In the genomic region with DNA sequence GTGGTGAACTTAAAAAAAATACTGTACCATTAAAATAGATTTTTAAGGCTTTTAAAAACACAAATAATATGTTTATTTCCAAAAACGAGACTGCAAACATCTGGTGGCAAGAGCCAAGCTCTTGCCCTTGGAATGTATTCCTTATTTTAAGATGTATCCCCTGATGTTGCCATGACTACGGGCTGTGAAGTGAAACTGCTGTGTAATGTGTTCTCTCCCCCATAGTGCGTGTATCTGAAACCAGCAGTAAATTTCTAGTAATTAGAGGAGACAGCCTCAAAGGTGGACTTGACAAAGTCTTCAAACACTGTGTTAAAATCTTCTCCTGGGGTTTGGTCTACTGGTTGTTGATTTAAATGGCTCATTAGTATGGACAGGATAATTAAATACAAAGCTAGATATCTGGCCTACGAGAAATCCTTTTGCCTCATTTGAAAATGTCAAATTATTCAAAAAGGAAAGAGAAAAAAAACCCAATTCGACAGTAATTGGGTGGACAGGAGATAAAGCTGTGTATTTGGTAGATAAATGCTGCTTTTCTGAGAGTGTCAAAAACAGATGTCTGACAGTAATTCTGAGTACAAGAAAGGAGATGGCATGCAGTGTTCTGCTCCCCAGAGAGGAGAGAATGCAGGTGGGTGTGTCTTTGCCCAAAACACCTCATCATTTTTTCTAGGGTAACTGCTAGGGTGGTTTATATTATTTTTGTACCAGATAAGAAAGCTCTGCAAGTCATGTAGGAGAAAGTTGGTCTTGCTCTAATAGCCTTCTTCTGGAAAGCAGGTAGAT, we compare ENCODE assay signal across 10 mouse cellular contexts.
DNase-seq lines count a peak whose midpoint lies in the region; ATAC-seq lines count a peak whose summit lies in the region.
"Had no signal": no experiment of that assay in that cellular context is flagged by ENCODE, and none has a peak within 500 bp of the region (broad histone marks: within the 10 kb centered on the region; RNA-seq: fewer than 3 reads in every experiment).

No protein-coding gene starts in this region.

- H3K9me3 ChIP-seq in kidney, embryonic 14.5 days (ENCODE audit: control insufficient read depth, low read length): no peaks in the 10 kb centered on the region
- no peaks in the 10 kb centered on the region for H3K9me3 ChIP-seq in forebrain, embryonic 12.5 days
- H3K9me3 ChIP-seq: embryonic facial prominence, embryonic 15.5 days; liver, embryonic 13.5 days had no signal

- intact Hi-C loops in heart, postnatal 36 days (cut with DNase I): no loop called here
- intact Hi-C loops in heart, postnatal 10 days (cut with DNase I): no loop called here

- H3K4me2 ChIP-seq in kidney, embryonic 14.5 days (replicated peaks; ENCODE audit: low read depth, low read length): no peak overlapping the region
- no peak overlapping the region for H3K4me2 ChIP-seq in forebrain, embryonic 12.5 days
- H3K4me2 ChIP-seq: embryonic facial prominence, embryonic 15.5 days; liver, embryonic 13.5 days had no signal

- WGBS in kidney, embryonic 14.5 days: 25% methylated on average over 5 of the region's 5 CpGs
- 33% methylated on average over 5 of the region's 5 CpGs for WGBS in forebrain, embryonic 12.5 days

- no peak overlapping the region for H3K27ac ChIP-seq in kidney, embryonic 14.5 days (ENCODE audit: low read depth, low read length)
- H3K27ac ChIP-seq in forebrain, embryonic 12.5 days: peak overlapping the region; percentile 13; the same call in 1 of the 2 replicates
- H3K27ac ChIP-seq: embryonic facial prominence, embryonic 15.5 days; liver, embryonic 13.5 days had no signal

- no peaks in the 10 kb centered on the region for H3K27me3 ChIP-seq in kidney, embryonic 14.5 days (ENCODE audit: control insufficient read depth, insufficient read depth, low read length)
- no peaks in the 10 kb centered on the region for H3K27me3 ChIP-seq in forebrain, embryonic 12.5 days
- H3K27me3 ChIP-seq: embryonic facial prominence, embryonic 15.5 days; liver, embryonic 13.5 days had no signal

- no peak for DNase-seq in kidney, adult 8-10 months
- DNase-seq in A20 (ENCODE audit: low read depth, low spot score): peak; percentile 21
- DNase-seq in mesoderm, embryonic 11.5 days (ENCODE audit: low read depth, low spot score): peak; percentile 61
- DNase-seq in heart, postnatal 36 days: no peak
- no peak for DNase-seq in cerebellum, postnatal 4 days (ENCODE audit: low spot score in 2 of 2)
- no peak for DNase-seq in heart, postnatal 10 days
- DNase-seq: liver, embryonic 13.5 days had no signal

- peak; percentile 93 for ATAC-seq in kidney, embryonic 14.5 days (ENCODE audit: low FRiP score, low TSS enrichment)
- ATAC-seq in forebrain, embryonic 12.5 days (ENCODE audit: low FRiP score): peak; percentile 77

- H3K9ac ChIP-seq in kidney, embryonic 14.5 days (ENCODE audit: low read depth, low read length): no peak overlapping the region
- H3K9ac ChIP-seq in forebrain, embryonic 12.5 days: no peak overlapping the region
- H3K9ac ChIP-seq: embryonic facial prominence, embryonic 15.5 days; liver, embryonic 13.5 days had no signal

- H3K4me3 ChIP-seq in kidney, embryonic 14.5 days (ENCODE audit: low read length): no peak overlapping the region
- H3K4me3 ChIP-seq in forebrain, embryonic 12.5 days (replicated peaks): no peak overlapping the region
- H3K4me3 ChIP-seq: embryonic facial prominence, embryonic 15.5 days; liver, embryonic 13.5 days had no signal

- no peaks in the 10 kb centered on the region for H3K4me1 ChIP-seq in kidney, embryonic 14.5 days (ENCODE audit: control insufficient read depth, insufficient read depth, low read length)
- peaks cover 16% of the 10 kb centered on the region for H3K4me1 ChIP-seq in forebrain, embryonic 12.5 days
- H3K4me1 ChIP-seq: embryonic facial prominence, embryonic 15.5 days; liver, embryonic 13.5 days had no signal

- no peaks in the 10 kb centered on the region for H3K36me3 ChIP-seq in kidney, embryonic 14.5 days (ENCODE audit: control insufficient read depth, insufficient read depth, low read length)
- H3K36me3 ChIP-seq in forebrain, embryonic 12.5 days (replicated peaks): no peaks in the 10 kb centered on the region
- H3K36me3 ChIP-seq: embryonic facial prominence, embryonic 15.5 days; liver, embryonic 13.5 days had no signal

Comparison
In these comparisons a context has a peak if more than half of its experiments do, and no peak if none do; other contexts are left out.
1. DNase-seq: peak in A20 (single experiment) and mesoderm, embryonic 11.5 days (single experiment); none in kidney, adult 8-10 months (0 of 2), heart, postnatal 36 days (0 of 2), cerebellum, postnatal 4 days (0 of 2) and heart, postnatal 10 days (0 of 2).